Mouse (Mus musculus) small intestine, adult 2 months (tissue): ENCODE data around the gene Cfap58.

Source experiments
- CTCF ChIP-seq: fragments of 200-500 bp; IDR thresholded peaks from 2 replicates; pipeline ENCODE4 v1.5.1; 2012; ENCODE audit warnings: low read depth, mild to moderate bottlenecking, control low read depth, inconsistent platforms, low read length, moderate library complexity, mixed read lengths; ENCODE audit not compliant: insufficient replicate concordance, insufficient read length; ENCODE audit errors: extremely low read depth
- POLR2A ChIP-seq: fragments of 200-500 bp; IDR thresholded peaks from 2 replicates; pipeline ENCODE4 v1.6.1; 2012; ENCODE audit warnings: low read depth, mild to moderate bottlenecking, control low read depth, inconsistent platforms, low read length, moderate library complexity

DNA sequence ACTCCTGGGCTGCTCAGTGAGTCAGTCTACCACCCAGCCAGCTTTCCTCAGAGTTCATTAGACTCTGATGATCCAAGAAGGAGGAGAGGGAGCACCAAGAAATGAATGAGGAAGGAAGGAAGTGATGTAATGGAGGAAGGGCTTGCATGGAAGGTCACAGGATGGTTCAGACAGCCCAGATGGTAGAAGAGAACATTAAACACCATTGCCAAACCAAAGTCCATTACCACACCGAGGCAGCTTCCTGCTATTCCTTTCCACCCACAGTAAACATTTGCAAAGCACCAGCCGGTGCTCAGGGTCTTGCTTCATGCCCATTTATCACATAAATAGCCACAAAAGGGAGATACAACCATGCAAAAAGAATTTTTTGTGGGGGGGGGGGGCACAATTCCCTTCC, 89.4 kb downstream of the Cfap58 start:
- TF ChIP-seq CTCF (no peak), POLR2A (no peak)
